Mouse (Mus musculus): ENCODE results near the gene Vhl.

DNA sequence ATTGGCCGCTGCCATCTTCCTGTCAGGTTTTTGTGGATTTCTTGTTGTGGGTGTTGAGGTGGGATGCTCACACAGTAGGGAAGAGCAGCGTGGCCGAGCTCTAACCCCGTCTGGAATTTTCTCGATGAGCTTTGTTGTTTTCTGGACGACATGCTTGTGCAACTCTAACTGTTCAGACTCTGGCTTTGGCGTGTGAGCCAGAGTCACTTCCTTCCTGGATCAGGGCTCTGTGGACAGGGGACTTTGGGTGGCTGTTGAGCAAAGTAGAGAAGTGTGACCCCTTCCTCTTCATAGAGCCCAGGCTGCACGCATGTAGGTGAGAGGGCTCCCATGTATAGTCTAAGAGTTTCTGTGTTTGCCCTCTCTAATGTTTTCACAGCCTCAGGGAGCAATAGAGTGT, 30.3 kb downstream of the Vhl start:
- TF ChIP-seq CTCF (IDR thresholded peaks at IDR 0.05; ENCODE audit: low read depth) (no peak), EP300 (IDR thresholded peaks at IDR 0.05; ENCODE audit: low read depth) (no peak)
